Mouse (Mus musculus) spleen, postnatal 10 days (tissue): ENCODE measurements around the gene Chil4.

Experiments used
- DNase-seq, 2 experiments: peaks; one replicate each; pipeline ENCODE4 v3.0.0; 2021 to 2022; ENCODE audit warnings: low spot score in 2 of 2

Chil4 gene

GRCm38 (mm10) chr3:106170522-106171053 lies 48.7 kb downstream of the Chil4 start:
- no peak for DNase-seq

- no peak for DNase-seq
Measured at GRCm38 (mm10) chr3:106167464-106167863, 51.8 kb downstream of the Chil4 start, which contains the start of gene Chil3. Gene Chil3, minus strand, starts transcription at chr3:106167564.

- DNase-seq, result no peak
Measured at GRCm38 (mm10) chr3:106154413-106154812, 64.9 kb downstream of the Chil4 start.
